Mouse (Mus musculus) lung, adult 2 months (tissue): Measurements from ENCODE around the gene Zfhx3.

ENCODE experiments used
- CTCF ChIP-seq: fragments of 200-500 bp; IDR thresholded peaks from 2 replicates; pipeline ENCODE4 v1.5.1; 2011; ENCODE audit warnings: mild to moderate bottlenecking, low read length, control low read depth; ENCODE audit not compliant: insufficient read depth
- POLR2A ChIP-seq: fragments of 200-500 bp; IDR thresholded peaks from 2 replicates; pipeline ENCODE4 v1.6.1; 2011; ENCODE audit warnings: low read depth, mild to moderate bottlenecking, control low read depth, low read length, borderline replicate concordance; ENCODE audit errors: extremely low read depth

DNA sequence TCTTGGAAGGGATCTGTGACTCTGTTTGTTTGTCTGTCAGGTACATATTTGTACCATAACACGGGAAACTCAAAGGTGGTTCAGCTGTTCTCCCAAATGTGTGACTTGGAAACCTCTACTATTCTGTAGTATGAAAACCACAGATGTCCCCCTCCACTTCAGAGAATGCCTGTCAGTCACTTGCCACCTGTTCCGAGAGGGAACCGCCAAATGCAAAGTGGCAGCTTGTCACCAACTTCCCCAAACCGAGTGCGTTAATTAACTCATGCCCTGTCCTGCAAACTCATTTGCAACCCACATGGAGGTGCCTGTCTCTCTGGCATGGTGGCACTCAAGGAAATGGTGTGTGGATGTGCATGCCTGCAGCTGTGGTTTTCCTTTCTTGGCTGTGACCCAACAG, 343.7 kb downstream of the Zfhx3 start:
- TF ChIP-seq POLR2A (no peak), CTCF (no peak)
